Mouse (Mus musculus) limb, embryonic 15.5 days (tissue): ENCODE data around the gene Iqcc. TPM values are rescaled to one million over a fixed set of nuclear protein-coding genes. Genes with fewer than 3 reads are reported as not detected.

Experiments used
- ATAC-seq: fragments of 200-750 bp; cut with Nextera tagmentation; 2 replicates; pipeline ENCODE4 v1.8.0; 2017; ENCODE audit warnings: low read depth, moderate TSS enrichment; ENCODE audit not compliant: insufficient number of reproducible peaks, low FRiP score, low TSS enrichment
- H3K27ac ChIP-seq: fragments of 300-500 bp; sonication (generic); 2 replicates; pipeline ENCODE4 v1.5.1; 2015; ENCODE audit warnings: moderate library complexity, mild to moderate bottlenecking, inconsistent platforms
- H3K27me3 ChIP-seq: fragments of 300-500 bp; sonication (generic); 2 replicates; pipeline ENCODE4 v1.6.1; 2015; ENCODE audit warnings: inconsistent platforms
- H3K36me3 ChIP-seq: fragments of 300-500 bp; sonication (generic); 2 replicates; pipeline ENCODE4 v1.6.1; 2015; ENCODE audit warnings: inconsistent platforms
- H3K4me1 ChIP-seq: fragments of 300-500 bp; sonication (generic); 2 replicates; pipeline ENCODE4 v1.6.1; 2015; ENCODE audit warnings: inconsistent platforms
- H3K4me2 ChIP-seq: fragments of 300-500 bp; sonication (generic); 2 replicates; pipeline ENCODE4 v1.6.1; 2015; ENCODE audit warnings: mild to moderate bottlenecking, inconsistent platforms
- H3K4me3 ChIP-seq: fragments of 300-500 bp; sonication (generic); 2 replicates; pipeline ENCODE4 v1.5.1; 2015; ENCODE audit warnings: mild to moderate bottlenecking, inconsistent platforms
- H3K9ac ChIP-seq: fragments of 300-500 bp; sonication (generic); 2 replicates; pipeline ENCODE4 v1.6.1; 2015; ENCODE audit warnings: inconsistent platforms
- H3K9me3 ChIP-seq: fragments of 300-500 bp; sonication (generic); 2 replicates; pipeline ENCODE4 v1.6.1; 2016; ENCODE audit warnings: inconsistent platforms
- WGBS: fragments of 180-500 bp; shearing (Covaris S2); methylation state at CpG from one replicate; pipeline ENCODE4 v1.1.7; 2015; 5-methylcytosine and 5-hydroxymethylcytosine counted together
- polyA plus RNA-seq: library from polyadenylated mRNA; unstranded; fragments of >200 nt; fragmentation: Nextera tagmentation; extraction: Ambion mirVana; gene quantifications from 2 replicates; pipeline ENCODE4 v1.2.1, GENCODE M21; 2015

Gene Iqcc
- polyA plus RNA-seq, 1 experiment from 2014 or later, result 29.6 TPM

GRCm38 (mm10) chr4:129573430-129573829 lies 45.5 kb downstream of the Iqcc start, which contains the start of gene Lck:
Gene Lck (minus strand): TSS chr4:129573641.
- H3K27me3 ChIP-seq, result no peaks in the 10 kb centered on the region
- WGBS, result 84% methylated on average over 8 of the region's 8 CpGs
- no peaks in the 10 kb centered on the region for H3K36me3 ChIP-seq
- H3K27ac ChIP-seq, result no peak within 1 kb of the TSS
- H3K4me1 ChIP-seq, result peaks cover 10% of the 10 kb centered on the region
- no peak within 1 kb of the TSS for H3K4me2 ChIP-seq
- no peaks in the 10 kb centered on the region for H3K9me3 ChIP-seq
- no peak for ATAC-seq
- no peak within 1 kb of the TSS for H3K9ac ChIP-seq
- no peak within 1 kb of the TSS for H3K4me3 ChIP-seq

- H3K4me2 ChIP-seq, result no peak overlapping the region
- H3K9me3 ChIP-seq, result no peaks in the 10 kb centered on the region
- H3K36me3 ChIP-seq, result no peaks in the 10 kb centered on the region
- H3K27me3 ChIP-seq, result no peaks in the 10 kb centered on the region
- no peak for ATAC-seq
- H3K27ac ChIP-seq, result no peak overlapping the region
- H3K9ac ChIP-seq, result no peak overlapping the region
- H3K4me1 ChIP-seq, result peaks cover 10% of the 10 kb centered on the region
- WGBS, result 93% methylated on average over 4 of the region's 4 CpGs
- H3K4me3 ChIP-seq, result no peak overlapping the region
Observed at GRCm38 (mm10) chr4:129573093-129573370, 45.9 kb downstream of the Iqcc start.

- WGBS, result 81% methylated on average over 13 of the region's 13 CpGs
- H3K4me2 ChIP-seq, result no peak overlapping the region
- H3K27ac ChIP-seq, result no peak overlapping the region
- no peaks in the 10 kb centered on the region for H3K27me3 ChIP-seq
- no peak for ATAC-seq
- no peak overlapping the region for H3K9ac ChIP-seq
- H3K4me3 ChIP-seq, result no peak overlapping the region
- peaks cover 10% of the 10 kb centered on the region for H3K4me1 ChIP-seq
- no peaks in the 10 kb centered on the region for H3K9me3 ChIP-seq
- no peaks in the 10 kb centered on the region for H3K36me3 ChIP-seq
Observed at GRCm38 (mm10) chr4:129572236-129573092, 46.4 kb downstream of the Iqcc start.

GRCm38 (mm10) chr4:129571551-129572084 lies 47.3 kb downstream of the Iqcc start:
- no peaks in the 10 kb centered on the region for H3K36me3 ChIP-seq
- no peaks in the 10 kb centered on the region for H3K9me3 ChIP-seq
- no peak overlapping the region for H3K9ac ChIP-seq
- no peak overlapping the region for H3K4me3 ChIP-seq
- WGBS, result 69% methylated on average over 8 of the region's 8 CpGs
- no peak overlapping the region for H3K27ac ChIP-seq
- H3K4me1 ChIP-seq, result 0 out of 2 replicates have a peak, but pooled peaks cover 6% of the 10 kb centered on the region
- no peak overlapping the region for H3K4me2 ChIP-seq
- H3K27me3 ChIP-seq, result no peaks in the 10 kb centered on the region
- no peak for ATAC-seq

GRCm38 (mm10) chr4:129570028-129570427 lies 48.9 kb downstream of the Iqcc start:
- ATAC-seq, result no peak
- no peak overlapping the region for H3K27ac ChIP-seq
- no peaks in the 10 kb centered on the region for H3K9me3 ChIP-seq
- H3K9ac ChIP-seq, result no peak overlapping the region
- no peak overlapping the region for H3K4me3 ChIP-seq
- 83% methylated on average over 6 of the region's 6 CpGs for WGBS
- H3K4me1 ChIP-seq, result 0 out of 2 replicates have a peak, but pooled peaks cover under 1% of the 10 kb centered on the region
- no peaks in the 10 kb centered on the region for H3K27me3 ChIP-seq
- no peak overlapping the region for H3K4me2 ChIP-seq
- no peaks in the 10 kb centered on the region for H3K36me3 ChIP-seq

GRCm38 (mm10) chr4:129568366-129568765 lies 50.5 kb downstream of the Iqcc start:
- Histone ChIP-seq H3K9me3 (no peaks in the 10 kb centered on the region), H3K27me3 (no peaks in the 10 kb centered on the region), H3K27ac (no peak overlapping the region), H3K9ac (no peak overlapping the region), H3K4me3 (no peak overlapping the region), H3K36me3 (no peaks in the 10 kb centered on the region), H3K4me1 (no peaks in the 10 kb centered on the region), H3K4me2 (no peak overlapping the region)
- ATAC-seq, result no peak
- WGBS, result 90% methylated on average over 7 of the region's 7 CpGs

GRCm38 (mm10) chr4:129565139-129565538 lies 53.8 kb downstream of the Iqcc start:
- no peak overlapping the region for H3K4me3 ChIP-seq
- no peaks in the 10 kb centered on the region for H3K27me3 ChIP-seq
- no peaks in the 10 kb centered on the region for H3K9me3 ChIP-seq
- no peaks in the 10 kb centered on the region for H3K4me1 ChIP-seq
- H3K9ac ChIP-seq, result no peak overlapping the region
- no peak for ATAC-seq
- WGBS, result 79% methylated on average over 6 of the region's 6 CpGs
- H3K36me3 ChIP-seq, result no peaks in the 10 kb centered on the region
- H3K4me2 ChIP-seq, result no peak overlapping the region
- H3K27ac ChIP-seq, result no peak overlapping the region

Other genes starting within 250 kb of the Iqcc start
- gene Zbtb8a, start 241.0 kb downstream of the Iqcc start, polyA plus RNA-seq, result 15.8 and 16.4 TPM in 2 replicates
- gene Zbtb8b, start 178.2 kb downstream of the Iqcc start, polyA plus RNA-seq, result 0.86 and 1.00 TPM in 2 replicates
- gene Bsdc1, start 157.5 kb downstream of the Iqcc start, polyA plus RNA-seq, result 30.2 and 30.8 TPM in 2 replicates
- not detected in 2 replicates for gene Tssk3, start 128.1 kb downstream of the Iqcc start, polyA plus RNA-seq
- gene Fam229a, start 127.9 kb downstream of the Iqcc start, polyA plus RNA-seq, result not detected in 2 replicates
- 445 and 538 TPM in 2 replicates for gene Marcksl1, start 105.5 kb downstream of the Iqcc start, polyA plus RNA-seq
- 196 and 204 TPM in 2 replicates for gene Hdac1, start 76.4 kb downstream of the Iqcc start, polyA plus RNA-seq
- gene Lck, start 45.5 kb downstream of the Iqcc start, polyA plus RNA-seq, result 5.8 and 6.3 TPM in 2 replicates
- gene Fam167b, start 40.5 kb downstream of the Iqcc start, polyA plus RNA-seq, result 6.9 and 7.0 TPM in 2 replicates
- gene Eif3i, start 18.5 kb downstream of the Iqcc start, polyA plus RNA-seq, result 275 and 278 TPM in 2 replicates
- 192 and 199 TPM in 2 replicates for gene Tmem234, start 18.4 kb downstream of the Iqcc start, polyA plus RNA-seq
- gene Dcdc2b, start 4.8 kb downstream of the Iqcc start, polyA plus RNA-seq, result 2.4 TPM in 2 replicates
- gene Ccdc28b, start 4.8 kb upstream of the Iqcc start, polyA plus RNA-seq, result 50.8 and 50.9 TPM in 2 replicates
- 84.9 and 92.7 TPM in 2 replicates for gene Txlna, start 22.0 kb upstream of the Iqcc start, polyA plus RNA-seq
- gene Kpna6, start 53.7 kb upstream of the Iqcc start, polyA plus RNA-seq, result 15.3 TPM in 2 replicates
- gene Tmem39b, start 77.7 kb upstream of the Iqcc start, polyA plus RNA-seq, result 12.9 and 15.9 TPM in 2 replicates
- 79.2 and 95.9 TPM in 2 replicates for gene Khdrbs1, start 123.2 kb upstream of the Iqcc start, polyA plus RNA-seq
- 339 and 355 TPM in 2 replicates for gene Ptp4a2, start 192.1 kb upstream of the Iqcc start, polyA plus RNA-seq